Mouse (Mus musculus) testis, adult 2 months (tissue): ENCODE results near the gene Colgalt2. TPM values are rescaled to one million over a fixed set of nuclear protein-coding genes. Genes with fewer than 3 reads are reported as not detected.

Source experiments
- H3K27ac ChIP-seq: fragments of 200-500 bp; 2 replicates; pipeline ENCODE4 v1.5.1; 2012; ENCODE audit warnings: low read depth, low read length; ENCODE audit not compliant: control insufficient read depth, insufficient read depth
- H3K27me3 ChIP-seq: fragments of 200-500 bp; 2 replicates; pipeline ENCODE4 v1.6.1; 2012; ENCODE audit warnings: mild to moderate bottlenecking, low read length, moderate library complexity; ENCODE audit not compliant: control insufficient read depth, insufficient read depth
- H3K36me3 ChIP-seq: fragments of 200-500 bp; 2 replicates; pipeline ENCODE4 v1.6.1; 2012; ENCODE audit warnings: mild to moderate bottlenecking, low read length; ENCODE audit not compliant: control insufficient read depth, insufficient read depth
- H3K4me1 ChIP-seq: fragments of 200-500 bp; 2 replicates; pipeline ENCODE4 v1.6.1; 2012; ENCODE audit warnings: low read length; ENCODE audit not compliant: control insufficient read depth, insufficient read depth
- H3K4me3 ChIP-seq: fragments of 200-500 bp; 2 replicates; pipeline ENCODE4 v1.5.1; 2012; ENCODE audit warnings: low read depth, mild to moderate bottlenecking, low read length, moderate library complexity, mixed read lengths; ENCODE audit not compliant: control insufficient read depth
- CTCF ChIP-seq: fragments of 200-500 bp; IDR thresholded peaks from 2 replicates; pipeline ENCODE4 v1.5.1; 2012; ENCODE audit warnings: low read depth, mild to moderate bottlenecking, inconsistent platforms, low read length, moderate library complexity; ENCODE audit not compliant: control insufficient read depth, insufficient read depth, insufficient replicate concordance
- POLR2A ChIP-seq: fragments of 200-500 bp; IDR thresholded peaks from 2 replicates; pipeline ENCODE4 v1.6.1; 2012; ENCODE audit warnings: low read depth, mild to moderate bottlenecking, inconsistent platforms, low read length, moderate library complexity; ENCODE audit not compliant: control insufficient read depth
- polyA plus RNA-seq: library from polyadenylated mRNA; depleted of rRNA; stranded (reverse); fragments of >200 nt; gene quantifications from 2 replicates; pipeline ENCODE4 v1.2.3, GENCODE M21; 2012

The Colgalt2 gene
- polyA plus RNA-seq, 1 experiment = 0.07 TPM

DNA sequence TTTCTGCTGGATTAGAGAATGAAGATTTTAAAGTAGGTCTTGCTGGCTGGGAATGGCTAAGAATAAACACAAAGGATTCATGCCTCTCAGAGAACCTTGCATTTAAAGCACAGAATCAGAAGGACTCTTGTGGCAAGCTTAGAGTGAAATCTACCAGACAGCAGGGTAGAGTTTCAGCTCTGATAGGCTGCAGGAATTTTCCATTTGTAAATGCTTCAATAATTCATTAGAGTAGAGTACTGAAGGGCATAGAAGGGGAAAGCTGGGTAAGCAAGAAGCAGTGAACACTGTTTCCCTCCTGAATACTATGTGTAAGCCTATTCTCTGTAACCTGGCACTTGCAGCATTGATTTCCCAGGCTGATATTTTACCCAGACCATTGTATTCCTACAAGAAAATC lies 10.4 kb upstream of the Colgalt2 start:
- Histone ChIP-seq H3K36me3 (no peaks in the 10 kb centered on the region), H3K4me3 (no peak overlapping the region), H3K27ac (no peak overlapping the region), H3K27me3 (no peaks in the 10 kb centered on the region), H3K4me1 (0 out of 2 replicates have a peak, but pooled peaks cover 2% of the 10 kb centered on the region)
- no peak for TF ChIP-seq POLR2A

DNA sequence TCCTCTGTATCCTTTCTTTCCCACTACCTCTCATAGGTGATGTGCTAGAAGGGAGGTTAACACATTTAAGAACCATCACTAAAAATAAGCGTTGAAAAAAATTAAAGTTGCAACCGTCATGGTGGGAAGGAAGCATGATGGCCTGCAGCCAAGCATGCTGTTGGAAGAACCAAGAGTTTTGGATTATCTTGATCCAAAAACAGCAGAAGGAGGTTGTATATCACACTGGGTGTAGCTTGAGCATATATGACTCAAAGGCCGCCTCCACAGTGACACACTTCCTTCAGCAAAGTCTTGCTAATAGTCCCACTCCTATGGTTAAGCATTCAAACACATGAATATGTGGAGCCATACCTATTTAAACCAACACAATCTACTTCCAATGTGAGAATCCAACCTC lies 5.5 kb upstream of the Colgalt2 start:
- Histone ChIP-seq H3K36me3 (no peaks in the 10 kb centered on the region), H3K4me1 (no peaks in the 10 kb centered on the region), H3K27ac (no peak overlapping the region), H3K4me3 (no peak overlapping the region), H3K27me3 (no peaks in the 10 kb centered on the region)
- no peak for TF ChIP-seq POLR2A
- no peak for TF ChIP-seq CTCF

DNA sequence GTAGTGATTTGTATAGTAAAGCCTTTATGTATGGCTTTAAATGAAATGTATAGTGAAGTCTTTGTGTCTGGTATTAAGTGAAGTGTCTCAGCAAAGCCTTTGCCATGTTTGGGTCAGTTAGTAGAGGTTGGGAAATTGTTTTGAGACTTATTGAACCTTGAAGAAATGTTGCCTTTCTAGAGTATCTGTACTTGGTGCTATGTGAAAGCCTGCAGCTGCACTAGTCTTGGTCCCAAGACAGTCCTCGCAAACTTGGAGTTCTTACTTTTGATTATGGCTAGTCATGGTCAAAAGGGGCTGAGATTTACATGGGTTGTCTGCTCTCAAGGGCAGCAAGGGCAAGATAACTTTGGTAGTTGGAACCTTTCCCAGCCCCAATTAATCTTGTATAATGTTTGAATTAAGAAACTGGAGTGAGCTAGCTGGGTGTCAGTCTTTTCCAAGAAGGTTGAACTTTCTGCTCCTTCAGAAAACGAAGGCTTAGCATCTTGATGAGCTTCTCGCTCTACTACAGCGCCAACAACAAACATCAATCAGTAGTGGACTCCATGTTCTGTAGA lies 4.6 kb upstream of the Colgalt2 start:
- Histone ChIP-seq H3K36me3 (no peaks in the 10 kb centered on the region), H3K4me3 (no peak overlapping the region), H3K4me1 (peaks cover 4% of the 10 kb centered on the region; the same call in 1 of the 2 replicates), H3K27me3 (no peaks in the 10 kb centered on the region), H3K27ac (no peak overlapping the region)
- TF ChIP-seq POLR2A (no peak), CTCF (no peak)

DNA sequence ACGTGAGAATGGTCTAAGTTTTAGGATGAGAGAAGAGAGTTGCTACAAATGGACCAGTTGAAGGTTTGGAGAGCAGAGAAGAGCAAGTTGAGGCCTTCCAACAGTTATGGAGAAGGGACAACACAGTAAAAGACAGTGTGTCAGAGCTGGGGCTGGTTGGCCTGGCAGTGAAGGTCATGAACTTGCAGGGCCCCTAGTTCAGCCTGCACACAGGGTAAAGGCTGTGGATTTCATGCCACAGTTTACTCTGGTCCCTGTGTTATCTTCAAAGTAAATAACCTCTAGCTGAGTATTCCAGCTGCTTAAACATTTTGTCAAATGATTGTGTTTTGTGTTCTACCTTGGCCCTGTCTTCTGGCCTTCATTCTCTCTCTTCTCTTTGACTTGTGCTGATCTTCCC lies 922 bp upstream of the Colgalt2 start:
- Histone ChIP-seq H3K4me1 (peaks cover 6% of the 10 kb centered on the region), H3K27ac (no peak overlapping the region), H3K36me3 (no peaks in the 10 kb centered on the region), H3K27me3 (no peaks in the 10 kb centered on the region), H3K4me3 (no peak overlapping the region)
- TF ChIP-seq POLR2A (no peak), CTCF (no peak)

DNA sequence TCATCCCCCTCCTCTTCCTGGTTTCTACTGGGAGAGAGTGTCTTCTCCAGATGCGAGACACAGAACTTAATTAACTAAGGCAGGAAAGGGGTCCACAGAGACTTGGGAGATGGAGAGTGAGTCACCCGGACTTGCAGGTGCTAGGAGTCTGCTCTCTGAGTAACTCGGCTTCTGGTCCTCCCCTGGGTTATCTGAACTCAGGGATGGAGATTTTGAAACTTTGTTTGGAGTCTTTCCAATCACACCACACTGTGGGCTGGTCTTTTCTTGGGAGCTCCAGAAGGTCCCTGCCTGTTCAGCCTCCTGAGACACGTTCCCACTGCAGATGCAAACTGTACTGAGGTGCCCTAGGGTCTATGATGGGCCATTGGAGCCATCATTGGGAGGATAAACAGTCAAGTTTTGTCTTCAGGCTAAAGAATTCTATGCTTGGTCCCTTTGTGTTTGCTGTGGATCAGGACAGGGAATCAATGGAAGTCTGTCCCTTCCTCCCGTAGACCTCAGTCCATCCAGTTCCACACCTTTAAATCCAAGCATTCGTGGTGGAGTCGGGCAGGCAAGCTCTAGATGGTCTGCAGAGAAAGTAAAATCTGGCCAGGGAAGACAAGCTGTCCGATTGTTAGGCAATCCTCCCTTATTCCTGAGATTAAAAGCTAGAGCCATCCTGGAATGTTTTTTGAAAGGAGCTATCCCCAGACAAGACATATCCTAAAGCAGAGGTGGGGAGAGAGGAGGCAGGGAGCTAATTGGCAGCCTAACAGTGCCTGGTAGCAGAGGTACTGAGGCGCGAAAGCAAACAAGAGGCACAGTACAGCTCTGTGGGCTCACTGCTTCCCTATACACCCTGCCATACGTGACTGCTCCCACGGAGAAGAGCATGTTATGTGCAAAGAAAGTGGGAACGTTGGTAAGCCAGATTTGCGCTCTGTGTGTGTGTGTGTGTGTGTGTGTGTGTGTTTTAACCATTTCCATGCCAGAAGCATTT lies 1.2 kb downstream of the Colgalt2 start:
- Histone ChIP-seq H3K36me3 (no peaks in the 10 kb centered on the region), H3K4me1 (peaks cover 6% of the 10 kb centered on the region), H3K27ac (no peak overlapping the region), H3K4me3 (no peak overlapping the region), H3K27me3 (no peaks in the 10 kb centered on the region)
- no peak for TF ChIP-seq CTCF
- no peak for TF ChIP-seq POLR2A

DNA sequence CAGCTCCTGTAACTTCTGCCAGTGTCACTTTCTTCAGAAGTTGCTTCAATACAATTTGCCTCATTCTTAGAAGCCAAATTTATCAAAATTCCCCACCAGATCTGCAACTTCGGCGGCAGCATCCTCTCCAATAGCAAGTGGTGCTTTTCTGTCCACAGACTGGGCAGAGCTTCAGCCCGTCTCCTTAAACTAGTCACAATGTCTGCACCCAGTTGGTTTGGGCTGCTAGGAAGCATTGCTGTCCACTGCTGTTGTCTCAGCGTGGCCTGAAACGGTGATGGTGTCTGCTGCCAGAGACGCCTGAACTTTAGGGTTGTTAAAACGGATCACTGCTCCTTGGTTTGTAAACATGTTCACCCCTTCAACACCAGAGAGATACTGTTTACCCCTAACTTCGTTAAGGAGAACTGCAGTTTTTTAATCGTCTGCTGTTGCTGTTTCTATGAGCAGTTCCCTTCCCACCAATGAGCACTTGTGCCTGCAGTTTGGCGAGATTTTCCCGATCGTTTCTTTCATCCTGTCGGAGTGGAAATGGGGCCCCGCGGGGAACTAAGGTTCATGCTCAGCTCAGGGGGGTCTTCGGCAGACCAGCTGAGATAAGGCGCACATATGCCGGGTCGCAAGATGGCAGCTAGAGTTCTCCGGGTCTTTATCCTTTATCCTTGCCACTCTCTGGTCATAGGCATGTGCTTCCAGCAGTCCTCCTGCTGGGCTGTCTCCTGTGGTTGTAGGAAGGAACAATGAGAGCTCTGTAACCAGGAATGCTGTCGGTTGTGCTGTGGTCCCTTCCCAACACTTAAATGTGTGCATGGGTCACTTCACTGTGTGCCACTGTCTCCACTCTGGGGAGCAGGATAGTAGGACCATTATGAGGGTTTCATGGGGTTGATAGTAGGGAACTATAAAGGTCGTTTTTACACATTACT lies 7.7 kb downstream of the Colgalt2 start:
- Histone ChIP-seq H3K4me3 (no peak overlapping the region), H3K36me3 (no peaks in the 10 kb centered on the region), H3K27ac (no peak overlapping the region), H3K4me1 (no peaks in the 10 kb centered on the region), H3K27me3 (no peaks in the 10 kb centered on the region)
- TF ChIP-seq POLR2A (no peak), CTCF (no peak)

DNA sequence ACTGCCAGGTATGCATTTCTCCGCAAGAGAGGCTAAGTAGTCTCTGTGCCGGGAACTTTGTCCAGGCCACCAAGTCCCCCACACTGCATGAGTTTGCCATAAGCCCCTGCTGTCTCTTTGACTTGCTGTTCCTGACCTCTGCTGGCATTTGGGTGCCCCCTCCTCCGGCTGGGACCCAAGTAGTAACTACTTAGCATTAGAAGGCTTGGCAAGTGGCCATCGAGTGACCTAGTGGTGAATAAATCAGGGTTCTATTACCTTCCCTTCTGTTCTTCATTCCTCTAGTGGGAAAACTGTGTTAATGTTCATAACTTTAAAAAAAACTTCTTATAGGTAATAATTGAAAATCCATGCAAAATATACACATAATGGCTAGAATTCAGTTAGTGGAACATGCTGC lies 9.7 kb downstream of the Colgalt2 start:
- H3K4me3 ChIP-seq = no peak overlapping the region
- no peak for TF ChIP-seq POLR2A
- no peak for TF ChIP-seq CTCF
- no peaks in the 10 kb centered on the region for H3K27me3 ChIP-seq
- no peaks in the 10 kb centered on the region for H3K4me1 ChIP-seq
- H3K27ac ChIP-seq = no peak overlapping the region
- no peaks in the 10 kb centered on the region for H3K36me3 ChIP-seq
